Mouse (Mus musculus) myocyte (in vitro differentiated cells): Measurements from ENCODE around the gene Ccdc177. TPM values are rescaled to one million over a fixed set of nuclear protein-coding genes. Genes with fewer than 3 reads are reported as not detected.

Experiments used
- H3K27me3 ChIP-seq: one replicate; pipeline ENCODE4 v1.6.1; 2011; ENCODE audit not compliant: control insufficient read depth, insufficient read depth, insufficient read length
- H3K36me3 ChIP-seq: one replicate; pipeline ENCODE4 v1.6.1; 2011; ENCODE audit not compliant: control insufficient read depth, insufficient read depth
- H3K4me2 ChIP-seq: one replicate; pipeline ENCODE4 v1.6.1; 2011; ENCODE audit warnings: low read depth, control low read depth
- H3K4me3 ChIP-seq: one replicate; pipeline ENCODE4 v1.5.1; 2011; ENCODE audit warnings: mild to moderate bottlenecking, control low read depth, moderate library complexity
- H3K79me2 ChIP-seq: one replicate; pipeline ENCODE4 v1.6.1; 2011; ENCODE audit not compliant: control insufficient read depth, insufficient read depth
- H3ac ChIP-seq: one replicate; pipeline ENCODE4 v1.6.1; 2011; ENCODE audit not compliant: control insufficient read depth, insufficient read length
- CEBPB ChIP-seq: IDR thresholded peaks from 2 replicates; pipeline ENCODE4 v1.6.1; 2011; ENCODE audit warnings: mild to moderate bottlenecking, moderate library complexity; ENCODE audit not compliant: poor library complexity, insufficient read depth, severe bottlenecking
- E2F4 ChIP-seq: IDR thresholded peaks from one replicate; pipeline ENCODE4 v1.6.1; 2011; ENCODE audit warnings: mild to moderate bottlenecking, control low read depth, moderate library complexity; ENCODE audit not compliant: insufficient read depth
- MAX ChIP-seq: IDR thresholded peaks from one replicate; pipeline ENCODE4 v1.6.1; 2011; ENCODE audit warnings: low read depth, mild to moderate bottlenecking, control low read depth
- MYOD1 ChIP-seq, 3 experiments: IDR thresholded peaks; one replicate each; pipeline ENCODE4 v1.6.1; 2011; ENCODE audit warnings: control low read depth in 2 of 3, low read depth in 2 of 3, mild to moderate bottlenecking in 2 of 3, moderate library complexity in 1 of 3; ENCODE audit not compliant: insufficient read length in 2 of 3, control insufficient read depth in 1 of 3
- MYOG ChIP-seq, 3 experiments: IDR thresholded peaks; one replicate each; pipeline ENCODE4 v1.6.1; 2011; ENCODE audit warnings: control low read depth in 2 of 3, low read depth in 2 of 3, mild to moderate bottlenecking in 2 of 3; ENCODE audit not compliant: insufficient read length in 2 of 3, control insufficient read depth in 1 of 3, insufficient read depth in 1 of 3
- POLR2A ChIP-seq: IDR thresholded peaks from one replicate; pipeline ENCODE4 v1.6.1; 2011; ENCODE audit warnings: low read depth, mild to moderate bottlenecking, control low read depth, moderate library complexity; ENCODE audit not compliant: insufficient read length
- POLR2AphosphoS2 ChIP-seq: IDR thresholded peaks from one replicate; pipeline ENCODE4 v1.6.1; 2011; ENCODE audit warnings: low read depth, control low read depth; ENCODE audit not compliant: insufficient read length
- REST ChIP-seq: IDR thresholded peaks from one replicate; pipeline ENCODE4 v1.6.1; 2011; ENCODE audit warnings: mild to moderate bottlenecking, control low read depth, moderate library complexity; ENCODE audit not compliant: insufficient read depth, insufficient read length
- SRF ChIP-seq: IDR thresholded peaks from one replicate; pipeline ENCODE4 v1.6.1; 2011; ENCODE audit warnings: low read depth; ENCODE audit not compliant: control insufficient read depth, insufficient read length
- TCF12 ChIP-seq: IDR thresholded peaks from one replicate; pipeline ENCODE4 v1.6.1; 2011; ENCODE audit warnings: mild to moderate bottlenecking, control low read depth; ENCODE audit not compliant: poor library complexity, insufficient read depth, severe bottlenecking
- TCF3 ChIP-seq: IDR thresholded peaks from one replicate; pipeline ENCODE4 v1.6.1; 2011; ENCODE audit warnings: low read depth, control low read depth; ENCODE audit not compliant: insufficient read length
- USF1 ChIP-seq: IDR thresholded peaks from one replicate; pipeline ENCODE4 v1.6.1; 2011; ENCODE audit warnings: low read depth, mild to moderate bottlenecking, control low read depth, moderate library complexity
- polyA plus RNA-seq: library from polyadenylated mRNA; unstranded; fragments of >200 nt; fragmentation: generic; extraction: Trizol; gene quantifications from one replicate; pipeline ENCODE4 v1.2.1, GENCODE M21; 2012; ENCODE audit warnings: missing spikeins

Ccdc177 gene
- polyA plus RNA-seq, 1 experiment, result not detected

- H3ac ChIP-seq, result no peak overlapping the region
- H3K4me3 ChIP-seq, result no peak overlapping the region
- peaks cover 100% of the 10 kb centered on the region for H3K79me2 ChIP-seq
- H3K27me3 ChIP-seq, result no peaks in the 10 kb centered on the region
- peak overlapping the region; percentile 53 for H3K4me2 ChIP-seq
- no peak for TF ChIP-seq REST
- no peaks in the 10 kb centered on the region for H3K36me3 ChIP-seq
Observed at GRCm38 (mm10) chr12:80800156-80800555, 39.7 kb upstream of the Ccdc177 start.

DNA sequence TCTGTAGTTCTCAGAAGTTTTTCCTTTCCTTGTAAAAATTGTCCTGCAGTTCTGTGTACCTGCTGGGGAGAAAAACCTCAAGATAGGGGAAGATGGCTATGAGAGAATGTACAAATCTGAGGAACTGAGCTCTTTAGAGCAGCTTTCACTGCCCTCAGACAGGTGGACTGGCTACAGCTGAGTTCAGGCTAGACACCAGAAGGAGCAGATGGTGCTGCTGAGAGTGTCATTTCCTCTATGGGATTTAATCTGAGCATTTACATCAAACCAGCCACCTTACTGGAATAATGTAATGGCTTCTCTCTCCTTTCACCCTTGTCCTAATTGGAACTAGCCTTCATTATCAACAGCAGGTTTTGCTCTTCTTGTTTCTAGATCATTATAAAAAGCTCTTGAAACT, 37.8 kb upstream of the Ccdc177 start:
- H3K36me3 ChIP-seq, result no peaks in the 10 kb centered on the region
- H3K4me3 ChIP-seq, result no peak overlapping the region
- H3ac ChIP-seq, result no peak overlapping the region
- TF ChIP-seq TCF12 (no peak), MYOD1 (IDR thresholded peaks at IDR 0.05; ENCODE audit: control insufficient read depth in 1 of 3, insufficient read length in 2 of 3, low read depth in 2 of 3) (peak; percentile 37 to 64 (median 62)), TCF3 (no peak), POLR2A (no peak), MYOG (IDR thresholded peaks at IDR 0.05; ENCODE audit: control insufficient read depth in 1 of 3, insufficient read depth in 1 of 3, insufficient read length in 2 of 3, low read depth in 2 of 3) (peak in 2 of 3 experiments; percentile 28 to 58)
- no peak overlapping the region for H3K4me2 ChIP-seq
- H3K79me2 ChIP-seq, result peaks cover 100% of the 10 kb centered on the region
- no peaks in the 10 kb centered on the region for H3K27me3 ChIP-seq

DNA sequence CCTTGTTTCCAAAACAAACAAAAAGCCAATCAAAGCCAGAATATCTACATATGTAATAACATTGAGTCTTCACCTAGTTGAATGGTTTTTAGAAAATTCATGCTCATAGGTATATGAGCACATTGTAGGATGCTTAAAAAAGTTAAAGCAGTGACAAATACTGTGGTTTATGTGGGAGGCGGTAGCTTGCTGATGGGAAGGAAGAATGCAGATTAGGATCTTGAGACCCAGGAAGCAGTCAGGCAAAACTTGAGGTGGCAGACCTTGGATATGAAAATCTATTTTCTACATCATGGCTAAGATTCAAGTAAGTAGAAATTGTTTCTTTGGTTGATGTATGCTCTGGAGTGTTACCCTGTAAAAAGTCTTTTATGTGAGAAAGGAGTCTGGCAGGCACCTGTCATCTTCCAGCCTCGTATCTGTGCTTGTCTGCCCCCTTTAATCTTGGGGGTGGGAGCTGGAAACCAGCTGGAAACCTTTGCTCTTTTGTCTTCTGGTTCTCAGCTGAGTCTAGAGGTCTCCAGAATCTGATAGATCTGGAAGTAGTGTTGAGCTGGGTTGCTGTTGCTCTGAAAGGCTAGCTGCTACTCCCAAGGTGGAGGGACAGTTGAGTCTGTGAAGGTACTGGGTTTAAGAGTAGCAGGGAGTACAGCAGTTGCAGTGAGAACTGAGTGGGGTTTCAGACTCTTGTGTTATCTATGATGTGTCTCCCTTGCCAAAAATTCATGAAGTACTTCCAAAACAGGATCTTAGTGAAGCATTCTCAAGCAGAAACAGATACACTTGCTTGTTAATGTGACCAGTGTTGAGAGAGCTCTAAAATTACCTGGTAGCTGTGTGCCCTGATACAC, 34.7 kb upstream of the Ccdc177 start:
- Histone ChIP-seq H3K79me2 (peaks cover 94% of the 10 kb centered on the region), H3K4me2 (peak overlapping the region; percentile 43), H3K36me3 (no peaks in the 10 kb centered on the region), H3K4me3 (no peak overlapping the region), H3ac (no peak overlapping the region), H3K27me3 (no peaks in the 10 kb centered on the region)
- TF ChIP-seq USF1 (no peak), MAX (no peak), CEBPB (no peak), TCF12 (no peak), E2F4 (no peak), MYOD1 (IDR thresholded peaks at IDR 0.05; ENCODE audit: control insufficient read depth in 1 of 3, insufficient read length in 2 of 3, low read depth in 2 of 3) (no peak), POLR2A (no peak)

DNA sequence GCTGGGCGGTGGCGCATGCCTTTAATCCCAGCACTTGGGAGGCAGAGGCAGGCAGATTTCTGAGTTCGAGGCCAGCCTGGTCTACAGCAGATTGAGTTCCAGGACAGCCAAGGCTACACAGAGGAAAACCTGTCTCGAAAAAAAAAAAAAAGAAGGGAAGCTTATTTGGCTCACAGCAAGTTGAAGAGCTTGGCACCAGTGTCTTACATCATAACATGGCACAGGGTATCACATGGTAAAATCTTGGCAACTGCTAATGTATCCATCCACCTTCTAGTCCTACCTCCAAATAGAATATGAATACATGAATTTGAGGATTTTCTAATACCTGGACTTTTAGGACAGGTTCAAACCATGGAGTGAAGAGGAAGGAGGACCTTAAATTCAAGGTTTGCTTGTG, 34.0 kb upstream of the Ccdc177 start:
- H3K4me2 ChIP-seq, result peak overlapping the region; percentile 43
- peaks cover 87% of the 10 kb centered on the region for H3K79me2 ChIP-seq
- no peak overlapping the region for H3K4me3 ChIP-seq
- H3ac ChIP-seq, result no peak overlapping the region
- no peak for TF ChIP-seq POLR2AphosphoS2
- no peak for TF ChIP-seq MAX
- no peak for TF ChIP-seq CEBPB
- no peak for TF ChIP-seq POLR2A
- no peak for TF ChIP-seq MYOD1 (IDR thresholded peaks at IDR 0.05; ENCODE audit: control insufficient read depth in 1 of 3, insufficient read length in 2 of 3, low read depth in 2 of 3)
- TF ChIP-seq USF1, result no peak
- no peak for TF ChIP-seq MYOG (IDR thresholded peaks at IDR 0.05; ENCODE audit: control insufficient read depth in 1 of 3, insufficient read depth in 1 of 3, insufficient read length in 2 of 3, low read depth in 2 of 3)
- no peak for TF ChIP-seq SRF
- no peak for TF ChIP-seq E2F4
- TF ChIP-seq TCF12, result no peak
- TF ChIP-seq TCF3, result no peak
- no peaks in the 10 kb centered on the region for H3K27me3 ChIP-seq
- H3K36me3 ChIP-seq, result no peaks in the 10 kb centered on the region

- Histone ChIP-seq H3K4me3 (no peak overlapping the region), H3K4me2 (peak overlapping the region; percentile 93), H3ac (no peak overlapping the region), H3K79me2 (peaks cover 77% of the 10 kb centered on the region), H3K27me3 (no peaks in the 10 kb centered on the region), H3K36me3 (no peaks in the 10 kb centered on the region)
- no peak for TF ChIP-seq TCF3
- no peak for TF ChIP-seq REST
- no peak for TF ChIP-seq POLR2A
- no peak for TF ChIP-seq TCF12
- no peak for TF ChIP-seq POLR2AphosphoS2
- no peak for TF ChIP-seq CEBPB
- no peak for TF ChIP-seq MYOD1 (IDR thresholded peaks at IDR 0.05; ENCODE audit: control insufficient read depth in 1 of 3, insufficient read length in 2 of 3, low read depth in 2 of 3)
- no peak for TF ChIP-seq SRF
- TF ChIP-seq USF1, result no peak
- no peak for TF ChIP-seq MAX
- TF ChIP-seq E2F4, result no peak
- no peak for TF ChIP-seq MYOG (IDR thresholded peaks at IDR 0.05; ENCODE audit: control insufficient read depth in 1 of 3, insufficient read depth in 1 of 3, insufficient read length in 2 of 3, low read depth in 2 of 3)
Observed at GRCm38 (mm10) chr12:80793535-80793934, 33.0 kb upstream of the Ccdc177 start.
